Mouse (Mus musculus) frontal cortex, adult (tissue): ENCODE data around the gene Dag1.

ENCODE experiments used
- ATAC-seq: cut with Nextera tagmentation; 2 replicates; pipeline ENCODE4 v1.9.2; 2017; ENCODE audit warnings: mild to moderate bottlenecking, moderate library complexity, mixed read lengths; ENCODE audit not compliant: low TSS enrichment

The Dag1 gene

DNA sequence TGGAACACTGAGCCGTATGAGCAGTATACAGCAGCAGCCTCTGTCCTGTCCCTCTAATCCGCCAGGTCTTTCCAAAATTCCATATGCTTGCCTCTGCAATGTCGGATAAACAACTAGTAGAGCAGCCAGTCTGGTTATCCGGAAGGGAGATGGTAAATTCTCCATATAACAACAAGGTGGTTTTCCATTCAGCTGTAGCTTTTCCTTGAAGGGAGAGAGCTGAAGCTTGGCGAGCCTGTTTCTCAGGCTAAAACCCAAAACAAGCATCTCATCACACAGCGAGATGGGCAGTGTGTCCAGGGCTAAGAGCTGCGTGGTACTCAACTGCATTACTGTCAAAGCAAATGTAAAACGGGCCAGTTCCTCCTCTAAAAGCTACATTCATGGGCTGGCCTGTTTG, 75.2 kb downstream of the Dag1 start:
- no peak; the same call in 1 of the 2 replicates for ATAC-seq

- ATAC-seq = peak; percentile 50; the same call in 1 of the 2 replicates
Measured at GRCm38 (mm10) chr9:108187616-108188015, 76.1 kb downstream of the Dag1 start.

DNA sequence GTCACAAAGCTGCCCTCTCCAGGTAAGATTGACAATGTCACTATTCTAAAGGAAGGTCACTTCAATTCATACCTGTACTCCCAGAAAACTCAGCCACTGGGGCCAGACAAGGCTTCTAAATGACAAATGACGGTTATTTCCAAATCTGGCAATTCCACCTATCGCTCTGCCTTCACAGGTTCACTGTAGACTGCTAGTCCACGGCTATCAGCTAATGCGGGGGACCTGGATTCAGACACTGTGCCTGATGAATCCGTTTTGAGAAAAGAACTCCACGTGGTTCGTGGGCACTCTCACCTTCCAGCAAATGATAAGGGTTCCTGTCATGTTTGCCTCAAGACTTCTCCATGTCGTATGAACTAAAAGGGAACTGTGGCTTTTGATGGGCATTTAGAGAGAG, 78.0 kb downstream of the Dag1 start:
- no peak for ATAC-seq

DNA sequence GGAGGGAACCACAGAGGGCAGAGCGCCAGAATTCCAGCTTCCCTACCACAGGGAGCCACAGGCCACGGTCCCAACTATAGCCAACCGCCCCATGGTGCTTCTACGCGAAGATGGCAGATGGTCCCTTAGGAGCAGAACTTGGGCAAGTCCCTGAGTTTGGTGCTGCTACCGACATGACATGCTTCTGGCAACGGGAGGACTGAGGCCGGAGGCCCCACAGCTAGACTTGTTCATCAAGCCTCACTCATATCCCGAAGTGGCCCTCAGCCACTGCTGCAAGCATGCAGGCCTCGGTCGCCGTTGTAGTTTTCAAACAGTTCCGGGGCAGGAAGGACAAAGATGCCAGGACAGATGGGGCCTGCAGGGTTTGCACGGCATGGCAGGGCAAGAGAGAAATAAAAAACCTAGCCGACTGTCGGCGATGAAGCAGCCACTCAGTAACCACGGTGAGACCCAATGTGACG, 80.2 kb downstream of the Dag1 start:
- no peak for ATAC-seq

- no peak for ATAC-seq
Measured at GRCm38 (mm10) chr9:108182806-108183506, 80.8 kb downstream of the Dag1 start.

DNA sequence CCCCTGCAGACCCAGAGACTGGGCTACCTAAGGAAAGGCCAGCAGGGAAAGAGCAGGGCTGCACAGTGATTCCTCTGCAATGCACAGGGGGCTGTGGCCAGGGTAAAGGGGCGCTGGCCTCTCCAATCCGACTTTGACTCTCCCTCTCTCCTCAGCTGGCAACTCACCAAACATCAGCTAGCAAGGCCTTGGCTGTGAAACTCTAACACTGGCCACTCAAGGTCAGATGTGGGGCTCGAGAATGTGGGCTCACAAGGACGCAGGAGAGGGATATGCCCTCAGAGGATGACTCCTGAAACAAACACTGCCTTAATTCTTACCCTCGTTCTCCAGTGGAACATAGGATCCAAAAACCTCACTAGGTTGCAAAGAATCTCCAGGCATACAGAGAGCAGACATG, 85.4 kb downstream of the Dag1 start:
- no peak for ATAC-seq

DNA sequence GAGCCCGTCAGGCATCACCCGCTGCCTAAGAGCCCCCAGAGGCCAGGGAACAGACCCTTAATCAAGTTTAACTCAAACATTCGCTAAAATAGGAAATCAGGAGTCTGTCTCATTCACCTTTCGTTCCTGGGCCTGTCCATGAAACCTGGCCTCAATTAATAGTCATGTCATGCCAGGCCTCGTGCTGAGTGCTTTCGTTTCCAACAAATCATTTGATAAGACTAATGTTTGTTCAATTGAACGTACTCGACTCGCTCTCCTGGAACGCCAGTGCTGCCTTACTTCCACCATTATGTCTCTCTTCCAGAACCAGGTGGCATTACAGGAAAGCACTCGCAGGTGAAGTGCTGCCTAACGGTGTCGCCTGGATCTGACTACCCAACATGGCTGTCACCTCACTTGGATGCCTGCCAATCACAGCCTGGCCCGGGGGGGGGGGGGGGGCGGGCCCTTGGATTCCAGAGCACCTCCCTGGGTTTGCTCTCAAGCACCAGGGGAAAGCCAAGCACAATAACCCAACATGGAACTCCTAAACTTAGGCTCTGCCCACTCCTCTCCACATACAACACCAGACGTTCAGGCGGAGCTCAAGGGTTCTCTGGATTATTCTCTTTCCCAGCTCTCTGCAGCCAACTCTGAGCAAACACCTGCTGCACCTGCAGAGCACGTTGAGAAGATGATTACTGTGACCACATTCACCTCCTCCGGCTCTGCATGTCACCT, 88.5 kb downstream of the Dag1 start:
- no peak for ATAC-seq

- ATAC-seq = no peak
Measured at GRCm38 (mm10) chr9:108172777-108173350, 90.9 kb downstream of the Dag1 start.

GRCm38 (mm10) chr9:108169751-108170150, 94.0 kb downstream of the Dag1 start:
- no peak for ATAC-seq

DNA sequence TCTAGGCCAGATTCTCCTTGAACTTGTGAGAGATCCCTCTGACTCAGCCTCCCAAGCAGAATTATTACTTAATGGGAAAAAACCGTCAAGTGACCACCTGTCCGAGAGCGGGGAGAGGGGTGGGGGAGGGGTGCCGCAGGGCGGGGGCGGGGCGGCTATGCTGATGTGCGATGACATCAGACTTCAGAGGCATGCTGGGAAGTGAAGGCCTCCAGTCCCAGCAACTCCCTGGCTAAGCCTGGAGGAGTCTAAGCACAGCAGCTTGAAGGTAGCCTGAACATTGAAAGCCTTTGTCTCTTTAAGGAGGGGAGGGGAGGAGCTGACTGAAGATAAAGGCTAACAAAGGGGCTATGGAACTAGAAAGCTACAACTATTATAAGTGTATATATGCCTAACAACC, 98.6 kb downstream of the Dag1 start:
- no peak for ATAC-seq

DNA sequence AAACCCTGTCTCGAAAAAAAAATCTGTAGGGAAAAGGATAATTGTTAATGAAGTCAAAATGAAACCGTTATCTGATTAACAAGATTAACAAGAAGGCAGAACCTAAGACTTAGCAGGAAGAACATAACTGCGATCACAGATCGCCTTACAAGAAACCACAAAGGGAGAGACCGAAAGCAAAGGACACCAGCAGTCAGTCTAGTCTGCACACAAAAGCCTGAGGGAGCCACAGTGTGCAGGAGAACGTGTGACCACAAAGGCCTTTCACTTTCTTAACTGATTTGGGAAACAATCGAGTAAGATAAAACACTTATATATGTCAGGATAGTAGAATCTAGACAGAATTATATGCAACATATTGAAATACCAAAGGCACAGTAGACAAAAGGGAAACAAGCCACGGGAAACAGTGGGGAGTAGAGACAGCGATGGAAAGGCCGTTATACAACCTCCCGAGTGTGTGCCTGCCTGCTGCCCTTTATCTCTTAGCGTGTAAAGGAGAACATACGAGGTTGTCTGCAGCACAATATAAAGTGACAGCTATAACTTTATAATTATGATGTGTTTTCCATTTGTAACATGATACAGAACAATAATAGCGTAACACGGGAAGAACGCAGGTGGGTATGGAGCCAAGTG, 100.0 kb downstream of the Dag1 start:
- no peak for ATAC-seq

DNA sequence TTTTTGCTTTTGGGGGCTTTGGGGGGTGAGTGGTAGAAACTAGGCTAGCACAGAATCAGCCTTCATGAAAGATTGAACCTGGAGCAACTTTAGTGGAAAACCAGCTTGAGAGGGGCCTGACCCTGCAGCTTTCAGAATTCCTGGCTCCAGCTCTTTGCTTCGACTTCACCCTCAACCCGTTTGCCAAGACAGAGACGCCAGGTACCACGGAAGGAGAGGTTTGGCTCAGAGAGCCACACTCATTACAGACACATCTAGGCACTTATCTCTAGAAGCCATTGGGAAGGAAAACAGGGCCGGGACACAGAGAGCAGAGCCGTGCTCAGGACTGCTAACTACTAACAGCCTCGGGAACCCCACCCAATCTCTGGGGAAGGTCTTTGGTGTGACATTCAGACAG, 105.9 kb downstream of the Dag1 start:
- no peak for ATAC-seq

- ATAC-seq = peak; percentile 55
Measured at GRCm38 (mm10) chr9:108157451-108157850, 106.3 kb downstream of the Dag1 start.

GRCm38 (mm10) chr9:108156786-108157185, 107.0 kb downstream of the Dag1 start:
- no peak for ATAC-seq

GRCm38 (mm10) chr9:108154814-108155213, 108.9 kb downstream of the Dag1 start:
- no peak for ATAC-seq
